Mouse (Mus musculus) erythroblast, embryonic 14.5 days (primary cell): ENCODE measurements around the gene Map3k1.

Experiments used
- GATA1 ChIP-seq: IDR thresholded peaks from 2 replicates; pipeline ENCODE4 v1.6.1; 2012; ENCODE audit warnings: low read length, inconsistent platforms, mixed read lengths
- TAL1 ChIP-seq: IDR thresholded peaks from 3 replicates; pipeline ENCODE4 v1.6.1; 2012; ENCODE audit warnings: low read length, inconsistent platforms, mixed read lengths

DNA sequence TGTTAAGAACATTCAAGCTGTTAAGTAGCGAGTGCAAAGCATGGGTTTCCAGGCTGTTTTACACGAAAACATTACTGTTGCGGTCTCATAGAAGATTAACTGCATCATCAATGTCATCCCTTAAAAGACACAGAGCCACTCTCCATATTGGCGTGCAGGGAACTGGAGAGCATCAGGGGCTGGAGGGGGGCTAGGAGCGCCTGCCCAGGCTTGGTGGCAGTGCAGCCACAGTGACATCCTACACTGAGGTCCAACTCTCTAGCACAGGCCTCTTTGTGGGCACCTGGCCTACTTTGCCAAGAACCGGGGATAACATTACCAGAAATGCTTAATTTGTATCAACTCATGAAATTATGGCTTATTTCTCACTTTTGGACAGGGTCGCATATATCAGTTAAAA is 22.2 kb downstream of the Map3k1 start:
- TF ChIP-seq GATA1 (no peak), TAL1 (no peak)
